Mouse (Mus musculus) testis, adult 2 months (tissue): ENCODE results near the gene Dgke.

Experiments
- CTCF ChIP-seq: fragments of 200-500 bp; IDR thresholded peaks from 2 replicates; pipeline ENCODE4 v1.5.1; 2012; ENCODE audit warnings: low read depth, mild to moderate bottlenecking, inconsistent platforms, low read length, moderate library complexity; ENCODE audit not compliant: control insufficient read depth, insufficient read depth, insufficient replicate concordance
- POLR2A ChIP-seq: fragments of 200-500 bp; IDR thresholded peaks from 2 replicates; pipeline ENCODE4 v1.6.1; 2012; ENCODE audit warnings: low read depth, mild to moderate bottlenecking, inconsistent platforms, low read length, moderate library complexity; ENCODE audit not compliant: control insufficient read depth

GRCm38 (mm10) chr11:89088754-89089153, 22.1 kb upstream of the Dgke start:
- no peak for TF ChIP-seq POLR2A
- peak; percentile 42; the same call in 1 of the 2 replicates for TF ChIP-seq CTCF
